Comparison of ENCODE assay signal across 9 mouse cellular contexts in genomic region chr2:151978494-151978893, GRCm38 (mm10). TPM values are rescaled to one million over a fixed set of nuclear protein-coding genes. Genes with fewer than 3 reads are reported as not detected.
DNase-seq lines count a peak whose midpoint lies in the region; ATAC-seq lines count a peak whose summit lies in the region.
"Had no signal": no experiment of that assay in that cellular context is flagged by ENCODE, and none has a peak within 500 bp of the region (broad histone marks: within the 10 kb centered on the region; RNA-seq: fewer than 3 reads in every experiment).

No protein-coding gene starts in this region.

- no peak overlapping the region for H3K27ac ChIP-seq in liver, embryonic 11.5 days (ENCODE audit: low read depth, low read length)
- no peak overlapping the region for H3K27ac ChIP-seq in forebrain, embryonic 16.5 days (ENCODE audit: low read length)
- 0 out of 2 replicates have a peak overlapping the region, but pooled peaks have one; percentile 47 for H3K27ac ChIP-seq in limb, embryonic 10.5 days
- no peak overlapping the region for H3K27ac ChIP-seq in neural tube, embryonic 13.5 days (replicated peaks)

- H3K4me1 ChIP-seq in liver, embryonic 11.5 days (replicated peaks; ENCODE audit: control insufficient read depth, insufficient read depth, low read length), result peaks cover 26% of the 10 kb centered on the region
- H3K4me1 ChIP-seq in forebrain, embryonic 16.5 days (replicated peaks; ENCODE audit: control insufficient read depth, insufficient read depth, low read length), result peaks cover 29% of the 10 kb centered on the region
- H3K4me1 ChIP-seq in limb, embryonic 10.5 days, result peaks cover 61% of the 10 kb centered on the region
- H3K4me1 ChIP-seq in neural tube, embryonic 13.5 days (replicated peaks), result peaks cover 48% of the 10 kb centered on the region

- 0 out of 2 replicates have a peak overlapping the region, but pooled peaks have one; percentile 70 for H3K4me3 ChIP-seq in liver, embryonic 11.5 days (ENCODE audit: low read depth, low read length)
- no peak overlapping the region for H3K4me3 ChIP-seq in forebrain, embryonic 16.5 days (replicated peaks; ENCODE audit: low read length)
- H3K4me3 ChIP-seq in limb, embryonic 10.5 days, result peak overlapping the region; percentile 81
- no peak overlapping the region for H3K4me3 ChIP-seq in neural tube, embryonic 13.5 days

- WGBS in liver, embryonic 11.5 days, result 76% methylated on average over 6 of the region's 6 CpGs
- WGBS in forebrain, embryonic 16.5 days, result 65% methylated on average over 6 of the region's 6 CpGs
- 52% methylated on average over 6 of the region's 6 CpGs for WGBS in limb, embryonic 10.5 days
- 62% methylated on average over 6 of the region's 6 CpGs for WGBS in neural tube, embryonic 13.5 days

- DNase-seq in liver, embryonic 11.5 days (ENCODE audit: low spot score), result no peak
- DNase-seq in liver, result no peak
- peak; percentile 33 for DNase-seq in limb, embryonic 10.5 days (ENCODE audit: low spot score)
- no peak for DNase-seq in layer of hippocampus, postnatal 10 days (ENCODE audit: low spot score in 2 of 2)
- DNase-seq in cerebellum, postnatal 25 days, result no peak

- H3K36me3 ChIP-seq in liver, embryonic 11.5 days (ENCODE audit: control insufficient read depth, insufficient read depth, low read length), result no peaks in the 10 kb centered on the region
- H3K36me3 ChIP-seq in forebrain, embryonic 16.5 days (ENCODE audit: control insufficient read depth, insufficient read depth), result no peaks in the 10 kb centered on the region
- H3K36me3 ChIP-seq in limb, embryonic 10.5 days, result peaks cover 24% of the 10 kb centered on the region
- H3K36me3 ChIP-seq in neural tube, embryonic 13.5 days, result no peaks in the 10 kb centered on the region

- H3K9me3 ChIP-seq in liver, embryonic 11.5 days (ENCODE audit: control insufficient read depth, low read length), result no peaks in the 10 kb centered on the region
- no peaks in the 10 kb centered on the region for H3K9me3 ChIP-seq in forebrain, embryonic 16.5 days (ENCODE audit: control insufficient read depth, low read length)
- H3K9me3 ChIP-seq in limb, embryonic 10.5 days (replicated peaks), result no peaks in the 10 kb centered on the region
- no peaks in the 10 kb centered on the region for H3K9me3 ChIP-seq in neural tube, embryonic 13.5 days

- H3K27me3 ChIP-seq in liver, embryonic 11.5 days (replicated peaks; ENCODE audit: control insufficient read depth, insufficient read depth, low read length), result peaks cover 11% of the 10 kb centered on the region
- H3K27me3 ChIP-seq in forebrain, embryonic 16.5 days (replicated peaks; ENCODE audit: control insufficient read depth, insufficient read depth, low read length), result no peaks in the 10 kb centered on the region
- peaks cover 22% of the 10 kb centered on the region for H3K27me3 ChIP-seq in limb, embryonic 10.5 days (ENCODE audit: low read depth, poor library complexity, severe bottlenecking)
- 0 out of 2 replicates have a peak, but pooled peaks cover 3% of the 10 kb centered on the region for H3K27me3 ChIP-seq in neural tube, embryonic 13.5 days
- H3K27me3 ChIP-seq: Patski had no signal

- H3K4me2 ChIP-seq in liver, embryonic 11.5 days, result peak overlapping the region; percentile 83
- peak overlapping the region; percentile 86 for H3K4me2 ChIP-seq in forebrain, embryonic 16.5 days (ENCODE audit: low read length)
- peak overlapping the region; percentile 87 for H3K4me2 ChIP-seq in neural tube, embryonic 13.5 days

- ATAC-seq in liver, embryonic 11.5 days (replicated peaks; ENCODE audit: low FRiP score), result no peak
- no peak for ATAC-seq in forebrain, embryonic 16.5 days
- ATAC-seq in neural tube, embryonic 13.5 days (ENCODE audit: low read depth), result no peak
- ATAC-seq in erythroid progenitor cell, adult 5-6 weeks (replicated peaks; ENCODE audit: low FRiP score, poor library complexity, severe bottlenecking), result no peak
- ATAC-seq: Patski had no signal

- H3K9ac ChIP-seq in liver, embryonic 11.5 days (ENCODE audit: low read depth, low read length), result no peak overlapping the region
- H3K9ac ChIP-seq in forebrain, embryonic 16.5 days (replicated peaks; ENCODE audit: low read depth, low read length), result no peak overlapping the region
- H3K9ac ChIP-seq in neural tube, embryonic 13.5 days, result 0 out of 2 replicates have a peak overlapping the region, but pooled peaks have one; percentile 22

RNA-seq across cellular contexts. Expression of gene Fam110a, which starts 1.5 kb away (rescaled TPM):
- 15.0 and 17.0 TPM in 2 replicates for polyA plus RNA-seq in liver, embryonic 11.5 days (2014; fragmentation: Nextera tagmentation; extraction: Ambion mirVana)
- polyA plus RNA-seq in forebrain, embryonic 16.5 days (2015; fragmentation: Nextera tagmentation; extraction: Ambion mirVana), result 66.5 and 69.2 TPM in 2 replicates
- 35.0 and 37.9 TPM in 2 replicates for polyA plus RNA-seq in limb, embryonic 10.5 days (2016; fragmentation: Nextera tagmentation; extraction: Ambion mirVana)
- 48.1 and 52.1 TPM in 2 replicates for polyA plus RNA-seq in neural tube, embryonic 13.5 days (2015; fragmentation: Nextera tagmentation; extraction: Ambion mirVana)
- total RNA-seq in erythroid progenitor cell, adult 5-6 weeks (2015; ENCODE audit: low replicate concordance), result 1.3 and 4.7 TPM in 2 replicates
- 1.8 and 3.6 TPM in 2 replicates for total RNA-seq in erythroid progenitor cell, adult 5-6 weeks (2017; ENCODE audit: low replicate concordance)
- total RNA-seq in layer of hippocampus, postnatal 10 days (2021), result 10 to 100 TPM in 1 of 2 experiments, 1 to 10 TPM in 1; 9.0 to 11.1 TPM

RNA-seq across cellular contexts. Expression of gene Slc52a3, which starts 17.8 kb away (rescaled TPM):
- 1.9 and 2.2 TPM in 2 replicates for polyA plus RNA-seq in liver, embryonic 11.5 days (2014; fragmentation: Nextera tagmentation; extraction: Ambion mirVana)
- 1.5 and 1.9 TPM in 2 replicates for polyA plus RNA-seq in forebrain, embryonic 16.5 days (2015; fragmentation: Nextera tagmentation; extraction: Ambion mirVana)
- polyA plus RNA-seq in limb, embryonic 10.5 days (2016; fragmentation: Nextera tagmentation; extraction: Ambion mirVana), result 0.77 and 1.3 TPM in 2 replicates
- 0.99 and 1.1 TPM in 2 replicates for polyA plus RNA-seq in neural tube, embryonic 13.5 days (2015; fragmentation: Nextera tagmentation; extraction: Ambion mirVana)
- total RNA-seq in erythroid progenitor cell, adult 5-6 weeks (2015; ENCODE audit: low replicate concordance), result not detected in 2 replicates
- 0.26 TPM in 1 of 2 replicates, not detected in the other for total RNA-seq in erythroid progenitor cell, adult 5-6 weeks (2017; ENCODE audit: low replicate concordance)
- total RNA-seq in layer of hippocampus, postnatal 10 days (2021), result 1 to 10 TPM; 3.1 TPM

Comparison
In these comparisons a context has a peak if more than half of its experiments do, and no peak if none do; other contexts are left out.
1. H3K4me3 ChIP-seq: peak in liver, embryonic 11.5 days (single experiment) and limb, embryonic 10.5 days (single experiment); none in forebrain, embryonic 16.5 days (single experiment) and neural tube, embryonic 13.5 days (single experiment).
2. Peak in every context shown above with its lines, with median percentiles within 50 percentile points of each other: H3K4me2 ChIP-seq.